Mouse (Mus musculus) intestine, postnatal 0 days (tissue): ENCODE measurements around the gene Rnf187. TPM values are rescaled to one million over a fixed set of nuclear protein-coding genes. Genes with fewer than 3 reads are reported as not detected.

Experiments
- ATAC-seq: fragments of 200-750 bp; cut with Nextera tagmentation; 2 replicates; pipeline ENCODE4 v1.8.0; 2017; ENCODE audit warnings: mild to moderate bottlenecking, moderate TSS enrichment, moderate library complexity
- H3K27ac ChIP-seq: fragments of 300-500 bp; sonication (generic); 2 replicates; pipeline ENCODE4 v1.5.1; 2014; ENCODE audit warnings: mild to moderate bottlenecking, low read depth, low read length, moderate library complexity
- H3K27me3 ChIP-seq: fragments of 300-500 bp; sonication (generic); replicated peaks from 2 replicates; pipeline ENCODE4 v1.6.1; 2014; ENCODE audit warnings: low read length, mixed read lengths; ENCODE audit not compliant: control insufficient read depth, insufficient read depth
- H3K36me3 ChIP-seq: fragments of 300-500 bp; sonication (generic); 2 replicates; pipeline ENCODE4 v1.6.1; 2014; ENCODE audit warnings: mild to moderate bottlenecking, moderate library complexity; ENCODE audit not compliant: control insufficient read depth, insufficient read depth
- H3K4me1 ChIP-seq: fragments of 300-500 bp; sonication (generic); replicated peaks from 2 replicates; pipeline ENCODE4 v1.6.1; 2014; ENCODE audit warnings: antibody characterized with exemption, low read length, mixed read lengths; ENCODE audit not compliant: control insufficient read depth, insufficient read depth
- H3K4me2 ChIP-seq: fragments of 300-500 bp; sonication (generic); replicated peaks from 2 replicates; pipeline ENCODE4 v1.6.1; 2014; ENCODE audit warnings: low read depth, mild to moderate bottlenecking, moderate library complexity
- H3K4me3 ChIP-seq: fragments of 300-500 bp; sonication (generic); 2 replicates; pipeline ENCODE4 v1.5.1; 2014; ENCODE audit warnings: low read depth, low read length
- H3K9ac ChIP-seq: fragments of 300-500 bp; sonication (generic); 2 replicates; pipeline ENCODE4 v1.6.1; 2014; ENCODE audit warnings: mild to moderate bottlenecking, low read depth, low read length
- H3K9me3 ChIP-seq: fragments of 300-500 bp; sonication (generic); 2 replicates; pipeline ENCODE4 v1.6.1; 2016; ENCODE audit warnings: mixed run types; ENCODE audit not compliant: control insufficient read depth
- CTCF ChIP-seq: sonication (generic); IDR thresholded peaks from 2 replicates; pipeline ENCODE4 v1.5.1; 2016; ENCODE audit warnings: low read depth, mild to moderate bottlenecking, control low read depth, antibody characterized with exemption, moderate library complexity
- WGBS: fragments of 180-500 bp; shearing (Covaris S2); extraction: QIAGEN DNeasy Blood & Tissue Kit; methylation state at CpG from one replicate; pipeline ENCODE4 v1.1.7; 2014; 5-methylcytosine and 5-hydroxymethylcytosine counted together
- polyA plus RNA-seq: library from polyadenylated mRNA; unstranded; fragments of >200 nt; fragmentation: Nextera tagmentation; extraction: Ambion mirVana; gene quantifications from 2 replicates; pipeline ENCODE4 v1.2.1, GENCODE M21; 2015

Gene Rnf187
- polyA plus RNA-seq, 1 experiment from 2014 or later: 113 TPM

GRCm38 (mm10) chr11:58969027-58969426, 30.3 kb upstream of the Rnf187 start:
- ATAC-seq: no peak
- Histone ChIP-seq H3K9me3 (no peaks in the 10 kb centered on the region), H3K9ac (no peak overlapping the region), H3K27ac (no peak overlapping the region), H3K4me3 (no peak overlapping the region), H3K27me3 (no peaks in the 10 kb centered on the region), H3K4me2 (no peak overlapping the region), H3K36me3 (peaks cover 3% of the 10 kb centered on the region; the same call in 1 of the 2 replicates), H3K4me1 (0 out of 2 replicates have a peak, but pooled peaks cover 3% of the 10 kb centered on the region)
- 53% methylated on average over 8 of the region's 8 CpGs for WGBS
- no peak for TF ChIP-seq CTCF

GRCm38 (mm10) chr11:58968551-58968950, 29.8 kb upstream of the Rnf187 start:
- 69% methylated on average over 7 of the region's 7 CpGs for WGBS
- H3K4me3 ChIP-seq: no peak overlapping the region
- no peak for ATAC-seq

GRCm38 (mm10) chr11:58967346-58967745, 28.6 kb upstream of the Rnf187 start:
- 100% methylated on average over 1 of the region's 1 CpGs for WGBS
- no peak for ATAC-seq
- Histone ChIP-seq H3K36me3 (no peaks in the 10 kb centered on the region; the same call in 1 of the 2 replicates), H3K4me1 (0 out of 2 replicates have a peak, but pooled peaks cover 3% of the 10 kb centered on the region), H3K4me3 (no peak overlapping the region), H3K4me2 (no peak overlapping the region), H3K9ac (no peak overlapping the region), H3K27ac (no peak overlapping the region), H3K9me3 (no peaks in the 10 kb centered on the region), H3K27me3 (peaks cover under 1% of the 10 kb centered on the region)
- peak; percentile 71 for TF ChIP-seq CTCF

More at GRCm38 (mm10) chr11:58968551-58968950, 29.8 kb upstream of the Rnf187 start:
- 0 out of 2 replicates have a peak, but pooled peaks cover 3% of the 10 kb centered on the region for H3K4me1 ChIP-seq
- H3K9ac ChIP-seq: no peak overlapping the region
- H3K4me2 ChIP-seq: no peak overlapping the region
- TF ChIP-seq CTCF: no peak
- no peaks in the 10 kb centered on the region for H3K9me3 ChIP-seq
- H3K36me3 ChIP-seq: peaks cover 3% of the 10 kb centered on the region; the same call in 1 of the 2 replicates
- no peaks in the 10 kb centered on the region for H3K27me3 ChIP-seq
- H3K27ac ChIP-seq: no peak overlapping the region

- no peak for TF ChIP-seq CTCF
- H3K9me3 ChIP-seq: no peaks in the 10 kb centered on the region
- H3K27ac ChIP-seq: no peak overlapping the region
- ATAC-seq: peak; percentile 55
- H3K27me3 ChIP-seq: peaks cover 8% of the 10 kb centered on the region
- H3K4me1 ChIP-seq: 0 out of 2 replicates have a peak, but pooled peaks cover 3% of the 10 kb centered on the region
- no peak overlapping the region for H3K4me3 ChIP-seq
- no peaks in the 10 kb centered on the region for H3K36me3 ChIP-seq
- no peak overlapping the region for H3K4me2 ChIP-seq
- 50% methylated on average over 12 of the region's 12 CpGs for WGBS
- no peak overlapping the region for H3K9ac ChIP-seq
These were observed 26.5 kb upstream of the Rnf187 start for GRCm38 (mm10) chr11:58965001-58965760.

GRCm38 (mm10) chr11:58964216-58964615, 25.5 kb upstream of the Rnf187 start:
- Histone ChIP-seq H3K9ac (no peak overlapping the region), H3K27ac (no peak overlapping the region), H3K27me3 (peaks cover 8% of the 10 kb centered on the region), H3K4me3 (no peak overlapping the region), H3K4me2 (no peak overlapping the region), H3K4me1 (0 out of 2 replicates have a peak, but pooled peaks cover 2% of the 10 kb centered on the region), H3K36me3 (no peaks in the 10 kb centered on the region), H3K9me3 (no peaks in the 10 kb centered on the region)
- ATAC-seq: no peak
- 90% methylated on average over 7 of the region's 7 CpGs for WGBS
- no peak for TF ChIP-seq CTCF

- Histone ChIP-seq H3K9ac (no peak overlapping the region), H3K27me3 (peaks cover 8% of the 10 kb centered on the region), H3K4me3 (no peak overlapping the region), H3K9me3 (no peaks in the 10 kb centered on the region), H3K4me2 (no peak overlapping the region), H3K4me1 (no peaks in the 10 kb centered on the region), H3K27ac (no peak overlapping the region), H3K36me3 (no peaks in the 10 kb centered on the region)
- TF ChIP-seq CTCF: no peak
- WGBS: 28% methylated on average over 17 of the region's 17 CpGs
- no peak; the same call in 1 of the 2 replicates for ATAC-seq
These were observed 24.8 kb upstream of the Rnf187 start for GRCm38 (mm10) chr11:58963543-58963942.
